Mouse (Mus musculus) left cerebral cortex, postnatal 25 days (tissue): Measurements from ENCODE around the gene Myo16. TPM values are rescaled to one million over a fixed set of nuclear protein-coding genes. Genes with fewer than 3 reads are reported as not detected.

Source experiments
- DNase-seq, 2 experiments: peaks; one replicate each; pipeline ENCODE4 v3.0.0; 2022; ENCODE audit warnings: low spot score in 2 of 2, mixed read lengths in 1 of 2
- intact Hi-C: fragments of 180-260 bp; cut with DNase I; formaldehyde crosslinking; loops from one replicate; pipeline ENCODE4 v1.15.1; 2025
- total RNA-seq, 2 experiments: library from RNA; stranded (reverse); gene quantifications; 2 replicates each; pipeline ENCODE4 v1.2.3; 2021

Gene Myo16
- total RNA-seq, 2 experiments from 2014 or later, result 30.6 to 42.4 TPM

- DNase-seq, result no peak
- intact Hi-C loops, result no loop called here
These were observed 20.6 kb downstream of the Myo16 start for GRCm38 (mm10) chr8:10174201-10174840.

- intact Hi-C loops, result no loop called here
- no peak for DNase-seq
These were observed 21.4 kb downstream of the Myo16 start for GRCm38 (mm10) chr8:10174841-10175680.

- intact Hi-C loops, result no loop called here
- no peak for DNase-seq
These were observed 22.3 kb downstream of the Myo16 start for GRCm38 (mm10) chr8:10175976-10176375.

GRCm38 (mm10) chr8:10177131-10177530, 23.4 kb downstream of the Myo16 start:
- intact Hi-C loops, result no loop called here
- no peak for DNase-seq

- DNase-seq, result no peak
- intact Hi-C loops, result no loop called here
These were observed 25.3 kb downstream of the Myo16 start for GRCm38 (mm10) chr8:10178986-10179385.

- intact Hi-C loops, result no loop called here
- no peak for DNase-seq
These were observed 36.9 kb downstream of the Myo16 start for GRCm38 (mm10) chr8:10190607-10191006.

- peak; percentile 24 to 28 for DNase-seq
- intact Hi-C loops, result no loop called here
These were observed 44.5 kb downstream of the Myo16 start for GRCm38 (mm10) chr8:10198164-10198563.

- intact Hi-C loops, result no loop called here
- peak in 1 of 2 experiments; percentile 31 for DNase-seq
These were observed 45.6 kb downstream of the Myo16 start for GRCm38 (mm10) chr8:10199301-10199700.

- intact Hi-C loops, result no loop called here
- no peak for DNase-seq
These were observed 46.3 kb downstream of the Myo16 start for GRCm38 (mm10) chr8:10200042-10200441.

GRCm38 (mm10) chr8:10215023-10215422, 61.3 kb downstream of the Myo16 start:
- no peak for DNase-seq
- intact Hi-C loops, result no loop called here

- no peak for DNase-seq
These were observed 66.1 kb downstream of the Myo16 start for GRCm38 (mm10) chr8:10219761-10220276.

GRCm38 (mm10) chr8:10222770-10223169, 69.1 kb downstream of the Myo16 start:
- no peak for DNase-seq
- intact Hi-C loops, result no loop called here

More at GRCm38 (mm10) chr8:10219761-10220276, 66.1 kb downstream of the Myo16 start:
- intact Hi-C loops, result no loop called here

- intact Hi-C loops, result no loop called here
- DNase-seq, result peak in 1 of 2 experiments; percentile 46
These were observed 70.0 kb downstream of the Myo16 start for GRCm38 (mm10) chr8:10223528-10224194.

- peak in 1 of 2 experiments; percentile 18 for DNase-seq
These were observed 70.7 kb downstream of the Myo16 start for GRCm38 (mm10) chr8:10224305-10224971.

GRCm38 (mm10) chr8:10225018-10225417, 71.3 kb downstream of the Myo16 start:
- intact Hi-C loops, result no loop called here
- no peak for DNase-seq

More at GRCm38 (mm10) chr8:10224305-10224971, 70.7 kb downstream of the Myo16 start:
- intact Hi-C loops, result no loop called here

GRCm38 (mm10) chr8:10230746-10231369, 77.1 kb downstream of the Myo16 start:
- DNase-seq, result peak; percentile 60 to 84
- intact Hi-C loops, result loop anchor here (2.0 to 5.0 kb wide), 4 partner anchors 70 to 254 kb away; partner anchors contain the start of genes Abhd13 and Lig4

- intact Hi-C loops, result loop anchor here (5.0 kb wide), 3 partner anchors 168 to 257 kb away; partner anchors contain the start of genes Abhd13 and Lig4
- DNase-seq, result no peak
These were observed 80.8 kb downstream of the Myo16 start for GRCm38 (mm10) chr8:10234516-10234915.

GRCm38 (mm10) chr8:10243344-10243743, 89.6 kb downstream of the Myo16 start:
- DNase-seq, result no peak
- intact Hi-C loops, result no loop called here

GRCm38 (mm10) chr8:10249156-10249555, 95.4 kb downstream of the Myo16 start:
- intact Hi-C loops, result no loop called here

More at GRCm38 (mm10) chr8:10249156-10249555, 95.4 kb downstream of the Myo16 start:
- DNase-seq, result peak; percentile 34 to 36
